Mouse (Mus musculus): Measurements from ENCODE around the gene Fmc1. TPM values are rescaled to one million over a fixed set of nuclear protein-coding genes. Genes with fewer than 3 reads are reported as not detected.

Gene Fmc1
- polyA plus RNA-seq, 1 experiment from 2014 or later: 118 TPM

DNA sequence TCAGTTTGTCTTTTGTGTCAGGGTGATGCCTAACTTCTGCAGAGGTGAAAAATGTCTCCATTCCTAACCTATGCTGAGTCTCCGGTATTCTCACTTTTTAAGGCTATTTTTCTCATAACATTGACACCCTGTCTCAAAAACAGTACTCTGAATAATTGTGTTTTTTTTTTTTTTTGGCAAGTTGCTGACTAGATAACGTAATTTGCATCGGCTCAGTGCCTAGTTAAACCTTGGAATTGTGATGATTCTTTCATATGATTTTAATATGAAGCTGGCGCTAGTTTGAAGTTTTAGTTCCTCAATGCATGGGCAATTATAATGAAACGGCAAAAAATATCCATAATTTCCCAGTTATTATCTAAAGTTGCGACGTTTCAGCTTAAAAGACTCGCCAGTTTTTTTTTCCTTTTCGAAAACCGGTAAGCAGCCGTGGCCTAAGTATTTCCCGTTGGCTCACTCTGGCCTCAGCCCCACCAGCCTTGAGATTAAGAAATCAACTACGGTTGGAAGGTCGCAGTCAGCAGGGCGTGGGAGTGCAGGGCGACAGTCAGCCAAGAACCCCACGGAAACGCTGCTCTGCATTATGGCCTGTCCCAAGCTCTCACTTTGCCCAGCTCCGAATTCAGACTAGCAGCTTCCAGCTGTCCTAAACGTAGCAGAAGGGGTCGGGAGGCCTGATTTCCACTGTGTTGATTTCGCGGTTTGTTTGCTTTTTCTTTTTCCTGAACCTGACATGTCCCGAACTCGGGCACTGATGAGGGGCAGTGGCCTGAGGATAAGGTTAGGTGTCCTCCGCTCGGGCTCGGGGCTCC is 17.2 kb downstream of the Fmc1 start:
- Histone ChIP-seq H3K4me3 (ENCODE audit: low read length) (peak overlapping the region; percentile 66), H3K4me1 (replicated peaks; ENCODE audit: control insufficient read depth, insufficient read depth, low read length) (peaks cover 15% of the 10 kb centered on the region), H3K27me3 (ENCODE audit: control insufficient read depth, insufficient read depth, low read depth, low read length) (no peaks in the 10 kb centered on the region), H3K27ac (ENCODE audit: low read length) (peak overlapping the region; percentile 99), H3K36me3 (ENCODE audit: control insufficient read depth, insufficient read depth, low read length) (no peaks in the 10 kb centered on the region), H3K9me3 (ENCODE audit: control insufficient read depth, low read length) (no peaks in the 10 kb centered on the region), H3K4me2 (ENCODE audit: low read depth, low read length) (peak overlapping the region; percentile 66), H3K9ac (ENCODE audit: low read length) (peak overlapping the region; percentile 87)
- peak; percentile 39 for ATAC-seq (ENCODE audit: low read depth)
- WGBS: 4% methylated on average over 28 of the region's 28 CpGs

DNA sequence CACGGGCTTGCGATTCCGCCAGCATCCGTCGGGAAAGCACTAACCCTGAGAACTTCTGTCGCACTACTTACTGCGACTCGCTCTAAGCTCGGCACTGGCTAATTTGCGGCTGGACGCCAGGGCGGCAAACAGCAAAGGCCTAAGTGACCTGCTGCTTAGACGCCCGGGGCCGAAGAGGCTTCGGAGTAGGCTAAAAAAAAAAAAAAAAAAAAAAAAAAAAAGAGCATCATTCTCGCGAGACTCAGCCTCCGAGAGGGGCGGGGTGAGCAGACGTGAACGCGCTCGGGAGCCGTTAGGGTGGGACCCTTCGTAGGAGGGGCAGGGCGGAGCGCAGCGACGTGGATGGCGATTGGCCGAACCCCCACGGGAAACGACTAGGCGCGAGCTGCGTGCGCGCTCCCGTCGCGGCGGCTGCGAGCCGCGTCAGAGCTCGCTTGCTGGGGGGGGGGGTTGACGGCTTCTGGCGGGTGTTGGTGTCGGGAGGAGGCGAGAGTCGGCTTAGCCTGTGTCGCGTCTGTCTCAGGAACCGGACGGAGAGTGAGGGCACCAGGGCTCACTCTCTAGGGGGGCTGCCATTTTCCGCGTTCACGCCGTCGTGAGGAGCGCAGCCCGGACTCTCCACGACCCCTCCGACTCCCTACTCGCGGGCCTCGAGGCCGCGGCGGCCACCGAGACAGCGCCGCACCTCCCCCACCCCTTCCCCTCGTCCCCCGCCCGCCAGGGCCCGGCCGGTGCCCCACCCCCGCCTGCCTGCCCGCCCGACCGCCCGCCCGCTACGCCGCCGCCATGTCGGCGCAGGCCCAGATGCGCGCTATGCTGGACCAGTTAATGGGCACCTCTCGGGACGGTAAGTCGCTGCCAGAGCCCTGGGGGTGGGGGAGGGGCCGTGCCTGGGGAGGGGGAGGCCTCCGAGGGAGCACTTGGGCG is 18.0 kb downstream of the Fmc1 start, which contains the start of gene Luc7l2:
TSS of gene Luc7l2 (plus strand) at position 273 of the 927 bp plus-strand sequence.
- no peaks in the 10 kb centered on the region for H3K27me3 ChIP-seq (ENCODE audit: control insufficient read depth, insufficient read depth, low read depth, low read length)
- peak within 1 kb of the TSS; percentile 67 for H3K4me2 ChIP-seq (ENCODE audit: low read depth, low read length)
- H3K9me3 ChIP-seq (ENCODE audit: control insufficient read depth, low read length): no peaks in the 10 kb centered on the region
- peak; percentile 93 for ATAC-seq (ENCODE audit: low read depth)
- H3K9ac ChIP-seq (ENCODE audit: low read length): peak within 1 kb of the TSS; percentile 93
- no peaks in the 10 kb centered on the region for H3K36me3 ChIP-seq (ENCODE audit: control insufficient read depth, insufficient read depth, low read length)
- under 1% methylated on average over 84 of the region's 98 CpGs for WGBS
- H3K4me1 ChIP-seq (replicated peaks; ENCODE audit: control insufficient read depth, insufficient read depth, low read length): peaks cover 15% of the 10 kb centered on the region
- peak within 1 kb of the TSS; percentile 72 for H3K4me3 ChIP-seq (ENCODE audit: low read length)
- peak within 1 kb of the TSS; percentile 99 for H3K27ac ChIP-seq (ENCODE audit: low read length)

DNA sequence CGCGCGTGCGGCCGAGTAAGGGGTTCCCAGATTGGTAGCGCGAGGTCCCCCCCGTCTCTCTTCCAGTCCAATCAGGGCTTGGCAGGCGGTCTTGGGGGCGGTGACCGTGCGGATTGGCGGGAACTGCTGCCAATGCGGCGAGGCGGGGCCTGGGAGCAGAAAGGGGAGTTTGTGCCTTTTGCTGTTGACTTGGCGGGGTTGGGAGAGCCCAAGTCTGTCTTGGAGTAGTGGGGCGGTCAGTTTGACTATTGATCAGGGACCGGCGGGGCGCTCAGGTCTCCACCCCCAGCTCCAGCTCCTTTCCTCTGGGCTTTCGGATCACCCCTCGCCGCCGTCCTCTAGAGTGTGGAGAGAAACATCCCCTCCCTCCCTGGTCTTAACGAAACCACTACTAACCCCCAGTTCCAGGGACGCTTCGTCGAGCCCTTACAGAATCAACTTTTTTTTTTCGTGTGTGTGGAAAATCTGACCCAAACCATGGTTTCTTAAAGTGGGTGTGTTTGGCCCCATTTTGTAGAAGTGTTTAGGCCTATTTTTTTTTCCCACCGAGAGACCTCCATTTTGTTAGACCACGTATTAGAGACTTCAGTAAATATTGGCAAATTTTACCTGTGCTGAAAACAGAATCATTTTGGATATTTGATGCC is 18.8 kb downstream of the Fmc1 start:
- under 1% methylated on average over 32 of the region's 32 CpGs for WGBS
- ATAC-seq (ENCODE audit: low read depth): peak; percentile 95
- Histone ChIP-seq H3K9ac (ENCODE audit: low read length) (peak overlapping the region; percentile 93), H3K4me2 (ENCODE audit: low read depth, low read length) (peak overlapping the region; percentile 67), H3K27me3 (ENCODE audit: control insufficient read depth, insufficient read depth, low read depth, low read length) (no peaks in the 10 kb centered on the region), H3K4me1 (replicated peaks; ENCODE audit: control insufficient read depth, insufficient read depth, low read length) (peaks cover 15% of the 10 kb centered on the region), H3K4me3 (ENCODE audit: low read length) (peak overlapping the region; percentile 72), H3K36me3 (ENCODE audit: control insufficient read depth, insufficient read depth, low read length) (no peaks in the 10 kb centered on the region), H3K9me3 (ENCODE audit: control insufficient read depth, low read length) (no peaks in the 10 kb centered on the region), H3K27ac (ENCODE audit: low read length) (peak overlapping the region; percentile 99)

DNA sequence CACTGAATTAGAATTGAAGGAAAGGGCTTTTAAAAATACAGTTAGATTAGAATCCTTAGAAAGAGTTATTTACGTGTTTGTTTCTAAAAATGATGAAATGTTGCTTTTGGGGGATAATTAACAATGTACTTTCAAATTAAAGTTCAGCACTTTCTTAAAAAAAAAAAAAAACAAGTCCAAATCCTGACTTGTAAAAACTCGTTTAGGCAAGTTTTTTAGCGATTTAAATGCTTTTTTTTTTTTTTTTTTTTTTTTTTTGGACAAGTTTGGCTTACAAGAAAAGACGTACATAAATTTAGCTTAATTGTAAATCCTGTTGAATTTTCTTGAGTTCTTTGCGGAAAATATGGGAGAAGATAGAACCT is 19.3 kb downstream of the Fmc1 start:
- peak overlapping the region; percentile 72 for H3K4me3 ChIP-seq (ENCODE audit: low read length)
- H3K27me3 ChIP-seq (ENCODE audit: control insufficient read depth, insufficient read depth, low read depth, low read length): no peaks in the 10 kb centered on the region
- peaks cover 15% of the 10 kb centered on the region for H3K4me1 ChIP-seq (replicated peaks; ENCODE audit: control insufficient read depth, insufficient read depth, low read length)
- no peak for ATAC-seq (ENCODE audit: low read depth)
- H3K9ac ChIP-seq (ENCODE audit: low read length): no peak overlapping the region
- no peaks in the 10 kb centered on the region for H3K9me3 ChIP-seq (ENCODE audit: control insufficient read depth, low read length)
- H3K27ac ChIP-seq (ENCODE audit: low read length): no peak overlapping the region
- H3K36me3 ChIP-seq (ENCODE audit: control insufficient read depth, insufficient read depth, low read length): peaks cover 2% of the 10 kb centered on the region; the same call in 1 of the 2 replicates
- H3K4me2 ChIP-seq (ENCODE audit: low read depth, low read length): peak overlapping the region; percentile 67
- 15% methylated on average over 5 of the region's 5 CpGs for WGBS

DNA sequence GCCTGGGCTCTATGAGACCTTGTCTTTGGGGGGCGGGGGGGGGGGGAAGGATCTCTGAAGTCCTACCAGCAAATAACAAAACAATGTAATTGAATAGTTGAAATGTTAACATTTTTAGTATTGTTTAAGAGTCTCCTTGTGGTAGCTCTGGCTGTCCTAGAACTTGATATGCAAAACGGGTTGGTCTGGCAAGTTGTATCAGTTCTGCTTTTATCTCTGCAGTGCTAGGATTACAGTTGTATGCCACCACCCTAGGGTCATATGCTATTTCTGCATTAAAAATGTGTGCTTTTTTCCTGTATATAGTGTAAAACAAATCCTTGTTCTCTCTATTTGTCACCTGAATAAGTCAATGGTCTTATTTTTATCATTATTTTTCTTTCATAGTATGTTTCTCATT is 42.8 kb downstream of the Fmc1 start:
- no peak for ATAC-seq (ENCODE audit: low read depth)
- WGBS: 82% methylated on average over 2 of the region's 2 CpGs
- H3K4me3 ChIP-seq (ENCODE audit: low read length): no peak overlapping the region
- peaks cover 20% of the 10 kb centered on the region; the same call in 1 of the 2 replicates for H3K36me3 ChIP-seq (ENCODE audit: control insufficient read depth, insufficient read depth, low read length)
- H3K4me1 ChIP-seq (replicated peaks; ENCODE audit: control insufficient read depth, insufficient read depth, low read length): no peaks in the 10 kb centered on the region
- no peak overlapping the region for H3K9ac ChIP-seq (ENCODE audit: low read length)
- H3K27ac ChIP-seq (ENCODE audit: low read length): no peak overlapping the region
- no peak overlapping the region for H3K4me2 ChIP-seq (ENCODE audit: low read depth, low read length)
- no peaks in the 10 kb centered on the region for H3K9me3 ChIP-seq (ENCODE audit: control insufficient read depth, low read length)
- no peaks in the 10 kb centered on the region for H3K27me3 ChIP-seq (ENCODE audit: control insufficient read depth, insufficient read depth, low read depth, low read length)

DNA sequence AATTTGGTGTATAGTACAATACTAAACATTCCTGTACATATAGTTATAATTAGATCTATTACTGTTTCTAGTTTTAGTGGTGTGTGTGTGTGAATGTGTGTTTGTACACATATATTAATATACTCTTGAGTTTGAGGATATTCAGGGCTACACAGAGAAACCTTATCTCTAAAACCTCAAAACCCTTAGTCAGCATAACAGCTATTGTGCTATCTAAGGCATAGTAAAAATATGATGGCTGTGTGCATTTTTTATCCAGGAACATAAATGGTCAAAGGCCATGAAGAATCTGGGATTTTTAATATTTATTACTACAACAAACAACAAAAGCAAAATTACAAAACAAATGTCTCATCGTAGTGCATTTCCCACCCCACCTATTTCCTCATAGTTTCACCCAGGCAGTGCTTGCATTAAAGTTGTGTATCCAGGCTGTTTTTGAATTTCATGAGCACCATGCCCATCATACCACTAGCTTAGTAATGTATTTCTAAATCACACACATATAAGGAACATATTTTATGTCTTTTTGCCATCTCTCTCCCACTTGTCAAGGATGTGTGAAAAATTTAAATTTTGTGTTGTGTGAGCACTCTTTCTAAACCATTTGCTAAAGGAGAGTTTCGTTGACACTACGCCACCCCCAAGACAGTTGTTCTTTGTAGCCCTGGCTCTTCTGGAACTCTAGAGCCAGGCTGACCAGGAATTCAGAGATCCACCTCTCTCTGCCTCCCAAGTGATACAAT is 47.0 kb downstream of the Fmc1 start:
- H3K27ac ChIP-seq (ENCODE audit: low read length): no peak overlapping the region
- H3K4me2 ChIP-seq (ENCODE audit: low read depth, low read length): no peak overlapping the region
- no peak for ATAC-seq (ENCODE audit: low read depth)
- H3K36me3 ChIP-seq (ENCODE audit: control insufficient read depth, insufficient read depth, low read length): peaks cover 16% of the 10 kb centered on the region
- no peaks in the 10 kb centered on the region for H3K9me3 ChIP-seq (ENCODE audit: control insufficient read depth, low read length)
- no peaks in the 10 kb centered on the region for H3K4me1 ChIP-seq (replicated peaks; ENCODE audit: control insufficient read depth, insufficient read depth, low read length)
- 97% methylated on average over 3 of the region's 3 CpGs for WGBS
- no peak overlapping the region for H3K9ac ChIP-seq (ENCODE audit: low read length)
- no peaks in the 10 kb centered on the region for H3K27me3 ChIP-seq (ENCODE audit: control insufficient read depth, insufficient read depth, low read depth, low read length)
- H3K4me3 ChIP-seq (ENCODE audit: low read length): no peak overlapping the region

DNA sequence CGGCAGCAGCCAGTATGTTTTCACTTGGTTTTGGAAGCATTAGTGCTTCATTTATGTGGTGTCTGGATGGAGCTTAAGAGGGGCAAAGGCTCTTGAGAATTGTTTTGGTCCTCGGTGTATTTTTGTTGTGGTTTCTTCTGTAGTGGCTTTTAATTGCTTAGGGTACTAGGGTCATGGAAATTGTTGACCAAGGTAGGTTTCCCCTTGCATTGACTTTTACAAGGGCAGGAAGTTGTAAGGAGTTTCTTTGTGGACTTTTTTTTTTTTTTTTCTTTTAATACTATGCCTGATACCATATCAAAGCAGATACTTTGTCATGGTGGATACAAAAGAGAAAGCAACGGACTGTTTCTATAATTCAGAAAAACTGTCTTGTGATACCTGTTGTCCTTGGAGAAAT is 48.4 kb downstream of the Fmc1 start:
- peaks cover 24% of the 10 kb centered on the region for H3K36me3 ChIP-seq (ENCODE audit: control insufficient read depth, insufficient read depth, low read length)
- no peak overlapping the region for H3K4me2 ChIP-seq (ENCODE audit: low read depth, low read length)
- no peak overlapping the region for H3K4me3 ChIP-seq (ENCODE audit: low read length)
- no peaks in the 10 kb centered on the region for H3K27me3 ChIP-seq (ENCODE audit: control insufficient read depth, insufficient read depth, low read depth, low read length)
- no peaks in the 10 kb centered on the region for H3K4me1 ChIP-seq (replicated peaks; ENCODE audit: control insufficient read depth, insufficient read depth, low read length)
- no peak for ATAC-seq (ENCODE audit: low read depth)
- H3K9ac ChIP-seq (ENCODE audit: low read length): no peak overlapping the region
- no peaks in the 10 kb centered on the region for H3K9me3 ChIP-seq (ENCODE audit: control insufficient read depth, low read length)
- H3K27ac ChIP-seq (ENCODE audit: low read length): no peak overlapping the region
- WGBS: 89% methylated on average over 3 of the region's 3 CpGs
